Mouse (Mus musculus): ENCODE measurements at regions not wholly inside any gene's neighbourhood (a gene's known extent, or its start where the extent isn't known, plus 50 kb on each side); places are given as distances from the start of the nearest gene placed in this dataset.
A peak's percentile ranks its signal among the peaks of the same experiment; 100 is the strongest.

GRCm38 (mm10) chr3:61064720-61065119, 62.1 kb downstream of the P2ry1 start:
- no peak for DNase-seq (ENCODE audit: low spot score)

- DNase-seq (ENCODE audit: low spot score): no peak
These were observed 64.5 kb downstream of the P2ry1 start for GRCm38 (mm10) chr3:61067067-61067466.

DNA sequence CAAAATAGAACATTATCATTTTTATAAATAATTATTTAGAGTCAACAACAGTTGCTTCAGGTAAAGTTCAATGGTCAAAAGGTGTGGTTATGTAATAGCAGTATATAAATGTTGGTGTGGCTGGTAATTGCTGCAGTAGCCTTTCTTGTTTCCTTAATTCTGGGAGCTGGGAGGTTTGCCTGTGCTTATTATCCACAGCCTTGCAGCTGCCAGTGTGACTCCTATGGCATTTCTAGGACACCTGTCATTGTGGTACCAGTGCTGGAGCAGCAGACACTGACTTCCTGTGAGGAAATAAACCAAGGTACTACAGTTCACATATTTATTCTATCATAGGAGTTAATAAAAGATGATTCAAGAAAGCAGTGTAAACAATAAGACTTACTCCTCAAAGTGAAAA, 65.6 kb downstream of the P2ry1 start:
- no peak for DNase-seq (ENCODE audit: low spot score)

- no peak for DNase-seq (ENCODE audit: low spot score)
These were observed 68.4 kb downstream of the P2ry1 start for GRCm38 (mm10) chr3:61071041-61071440.

GRCm38 (mm10) chr3:61072330-61072729, 69.7 kb downstream of the P2ry1 start:
- DNase-seq (ENCODE audit: low spot score): no peak

- DNase-seq (ENCODE audit: low spot score): no peak
These were observed 70.5 kb downstream of the P2ry1 start for GRCm38 (mm10) chr3:61073103-61073502.

DNA sequence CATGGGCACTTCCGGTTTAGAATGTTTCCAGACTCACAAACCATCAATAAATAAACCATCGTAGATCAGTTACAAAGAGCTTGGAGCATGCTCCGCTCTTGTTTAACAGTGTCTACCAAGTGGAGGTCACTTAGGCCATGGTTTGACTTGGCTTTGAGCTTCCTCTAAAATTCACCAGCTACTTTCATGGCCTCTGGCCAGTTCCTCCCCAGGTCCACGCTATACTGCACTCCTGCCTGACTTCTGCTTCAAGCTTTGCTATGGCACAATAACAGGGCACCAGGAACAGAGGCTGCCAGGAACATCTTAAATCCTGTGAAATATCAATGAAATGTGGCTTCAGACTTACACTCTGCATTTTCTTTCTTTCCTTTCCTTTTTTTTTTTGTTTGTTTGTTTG, 71.2 kb downstream of the P2ry1 start:
- DNase-seq (ENCODE audit: low spot score): no peak

GRCm38 (mm10) chr3:61075839-61076238, 73.2 kb downstream of the P2ry1 start:
- no peak for DNase-seq (ENCODE audit: low spot score)

- no peak for DNase-seq (ENCODE audit: low spot score)
These were observed 87.3 kb downstream of the P2ry1 start for GRCm38 (mm10) chr3:61089931-61090330.

DNA sequence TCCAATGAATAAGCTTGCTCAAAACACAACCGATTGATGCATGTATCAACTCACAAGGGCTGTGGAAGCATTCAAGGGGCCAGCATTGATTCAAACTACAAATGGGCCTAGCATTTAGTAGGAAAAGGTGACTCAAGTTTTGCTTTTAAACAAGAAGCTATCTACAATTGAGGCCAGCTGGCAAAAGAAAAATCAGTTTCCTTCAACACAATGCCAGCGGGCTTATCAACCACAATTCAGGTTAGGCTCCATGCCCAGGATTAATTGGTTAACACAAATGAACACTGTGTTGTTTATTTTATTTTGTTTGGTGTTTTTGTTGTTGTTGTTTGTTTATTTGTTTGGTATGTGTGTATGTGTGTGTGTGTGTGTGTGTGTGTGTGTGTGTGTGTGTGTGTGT, 89.4 kb downstream of the P2ry1 start:
- no peak for DNase-seq (ENCODE audit: low spot score)

- DNase-seq (ENCODE audit: low spot score): no peak
These were observed 113.8 kb downstream of the P2ry1 start for GRCm38 (mm10) chr3:61116364-61116763.

DNA sequence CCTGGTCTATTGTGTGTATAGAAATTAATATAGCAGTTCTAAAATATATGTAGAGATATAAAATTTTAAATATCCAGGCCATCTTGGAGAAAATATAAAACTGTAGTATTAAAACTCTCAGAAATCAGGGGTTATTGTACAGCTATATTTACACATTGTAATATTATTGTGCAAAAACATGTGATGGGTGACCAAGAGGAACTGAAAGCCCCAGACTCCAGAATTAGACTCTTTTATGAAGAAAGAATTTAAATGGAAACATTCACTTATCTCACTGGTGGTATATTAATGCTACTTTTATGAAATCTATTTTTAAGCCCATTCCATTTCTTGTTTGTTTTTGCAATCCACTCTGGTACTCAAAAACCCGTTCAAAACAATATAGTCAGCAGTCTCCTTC, 130.5 kb downstream of the P2ry1 start:
- DNase-seq (ENCODE audit: low spot score): no peak

DNA sequence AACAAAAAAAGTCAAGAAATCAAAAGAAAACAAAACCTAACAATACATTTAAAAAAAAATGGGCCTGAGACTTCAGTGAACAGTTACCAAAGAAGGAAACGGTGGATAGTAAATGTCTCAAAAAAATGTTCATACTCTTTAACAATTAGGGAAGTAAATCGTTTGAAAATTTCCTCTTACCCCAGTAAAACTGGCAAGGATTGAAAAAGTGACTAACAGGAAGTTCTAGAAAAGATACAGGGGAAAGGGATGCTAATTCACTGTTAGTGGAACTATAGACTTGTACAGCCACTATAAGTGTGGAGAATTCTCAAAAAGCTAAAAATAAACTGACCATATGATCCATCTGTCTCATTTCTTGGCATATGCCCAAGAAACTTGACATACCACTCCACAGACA, 151.5 kb downstream of the P2ry1 start:
- no peak for DNase-seq (ENCODE audit: low spot score)

- no peak for DNase-seq (ENCODE audit: low spot score)
These were observed 157.2 kb downstream of the P2ry1 start for GRCm38 (mm10) chr3:61159811-61160210.

DNA sequence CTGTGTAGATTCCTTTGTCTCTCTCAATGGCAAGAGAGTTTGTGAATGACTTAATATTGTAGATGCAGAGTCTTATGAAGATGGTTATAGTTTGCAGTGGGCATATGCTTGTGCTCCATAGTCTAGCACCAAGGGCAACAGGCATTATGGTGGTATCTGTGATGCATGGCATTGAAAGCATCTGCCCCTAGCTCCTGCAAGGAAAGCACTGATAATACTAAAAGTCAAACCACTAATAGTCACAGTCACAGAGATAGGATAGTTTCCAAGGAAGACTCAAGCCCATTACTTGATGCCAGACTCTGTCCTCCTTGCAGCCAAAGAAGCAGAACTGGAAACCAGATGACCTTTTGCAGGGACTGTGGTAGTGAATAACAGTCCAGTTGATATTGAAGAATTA, 158.8 kb downstream of the P2ry1 start:
- DNase-seq (ENCODE audit: low spot score): no peak

DNA sequence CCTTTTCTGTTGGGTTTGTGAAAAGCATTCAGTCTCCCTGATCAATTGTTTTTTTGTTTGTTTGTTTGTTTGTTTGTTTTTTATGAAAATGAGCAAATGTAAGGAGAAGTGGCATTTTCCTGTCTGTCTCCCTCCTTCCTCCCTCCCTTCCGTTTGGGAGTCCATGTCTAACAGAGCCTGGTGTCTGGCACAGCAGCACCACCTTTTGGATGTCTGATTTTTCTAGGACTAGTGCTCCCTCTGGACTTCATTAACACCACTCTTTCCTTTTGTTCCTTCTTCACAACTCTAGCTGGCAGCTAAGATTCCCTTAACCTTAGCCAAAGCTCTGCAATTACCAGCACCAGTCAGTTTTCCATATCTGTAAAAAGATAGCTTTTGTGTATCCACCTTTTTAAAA, 175.6 kb upstream of the Rap2b start:
- no peak for DNase-seq (ENCODE audit: low spot score)

GRCm38 (mm10) chr3:61188662-61189061, 172.8 kb upstream of the Rap2b start:
- DNase-seq (ENCODE audit: low spot score): no peak

- no peak for DNase-seq (ENCODE audit: low spot score)
These were observed 144.9 kb upstream of the Rap2b start for GRCm38 (mm10) chr3:61216562-61216961.

DNA sequence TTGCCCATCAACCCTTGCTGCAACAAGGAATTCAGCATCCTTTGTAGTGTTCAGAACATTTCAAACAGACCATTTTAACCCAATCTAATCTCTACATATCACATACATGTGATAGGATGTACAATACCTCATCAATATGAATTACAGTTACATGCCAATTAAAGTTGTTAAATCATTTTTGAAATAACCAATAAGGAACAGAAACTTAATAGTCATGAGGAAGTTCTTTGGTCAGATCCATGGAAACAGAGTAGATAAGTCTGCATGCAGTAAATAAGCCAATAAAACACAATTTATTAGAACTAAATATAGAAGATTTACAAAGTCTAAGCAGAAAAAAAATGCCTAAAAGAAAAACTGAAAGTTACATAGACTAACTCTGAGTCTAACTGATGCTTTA, 136.9 kb upstream of the Rap2b start:
- DNase-seq (ENCODE audit: low spot score): no peak

DNA sequence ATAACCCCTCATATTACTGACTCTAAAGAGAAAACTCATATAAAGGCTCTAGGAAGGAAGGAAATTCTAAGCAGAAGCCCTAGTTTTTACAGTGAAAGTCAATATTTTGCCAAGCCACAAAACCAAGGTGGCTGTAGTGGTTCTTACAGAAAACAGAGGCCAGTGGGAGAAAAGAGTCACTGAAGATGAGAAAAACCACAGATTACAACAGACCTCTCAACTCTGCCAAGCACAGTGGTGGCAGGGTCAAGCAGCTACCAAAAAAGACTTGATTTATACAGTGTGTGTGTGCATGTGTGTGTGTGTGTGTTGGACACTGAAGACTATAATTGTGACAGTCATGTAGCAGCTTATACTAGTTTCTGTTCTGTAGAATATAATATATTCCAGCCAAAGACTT, 136.4 kb upstream of the Rap2b start:
- no peak for DNase-seq (ENCODE audit: low spot score)

- no peak for DNase-seq (ENCODE audit: low spot score)
These were observed 120.1 kb upstream of the Rap2b start for GRCm38 (mm10) chr3:61241380-61241779.

DNA sequence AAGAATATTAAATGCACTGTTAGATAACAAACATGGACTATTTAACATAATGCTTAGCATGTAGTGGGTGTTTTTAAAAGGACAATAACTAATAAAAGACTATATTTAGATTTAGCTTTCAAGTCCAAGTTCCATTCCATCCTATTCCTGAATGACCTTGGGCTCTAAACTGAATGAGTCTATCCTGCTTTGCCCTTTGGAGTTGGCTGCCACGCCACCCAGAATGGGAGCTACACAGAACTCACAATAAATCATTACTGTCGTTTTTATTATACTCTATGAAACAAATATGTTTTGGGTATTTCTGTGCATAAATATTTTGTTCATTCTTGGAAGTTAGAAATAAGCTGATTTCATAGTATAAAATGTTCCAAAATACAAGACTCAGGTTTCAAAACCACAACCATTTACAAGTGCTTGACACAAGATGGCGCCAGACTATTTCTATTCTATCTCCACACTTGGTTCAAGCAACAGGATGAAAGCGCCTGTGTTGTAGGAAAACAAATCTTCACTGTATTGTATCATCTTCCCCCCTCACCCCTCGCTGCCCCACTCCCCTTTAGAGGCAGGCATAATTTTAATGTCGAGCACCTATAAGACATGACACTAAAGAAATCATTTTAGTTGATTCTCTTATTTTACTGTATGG, 117.4 kb upstream of the Rap2b start:
- peak; percentile 24 for DNase-seq (ENCODE audit: low spot score)

DNA sequence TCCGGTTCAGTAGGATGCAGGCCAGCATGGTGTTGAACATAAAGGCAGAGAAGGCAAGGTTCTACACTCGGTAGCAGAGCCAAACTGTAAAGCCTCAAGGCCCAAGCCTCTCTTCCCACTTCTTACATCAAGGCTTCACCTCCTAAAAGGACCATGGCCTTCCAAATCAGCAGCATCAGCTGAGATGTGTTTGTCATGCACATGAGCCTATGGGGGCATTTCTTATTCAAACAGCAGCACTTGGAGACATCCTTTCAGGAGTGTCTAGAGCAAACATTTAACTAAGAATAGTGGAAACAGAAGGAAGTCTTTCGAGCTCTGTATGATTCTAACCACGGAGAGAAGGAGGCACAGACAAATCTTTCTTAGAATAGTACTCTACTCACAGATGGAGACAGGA, 115.0 kb upstream of the Rap2b start:
- DNase-seq (ENCODE audit: low spot score): no peak

DNA sequence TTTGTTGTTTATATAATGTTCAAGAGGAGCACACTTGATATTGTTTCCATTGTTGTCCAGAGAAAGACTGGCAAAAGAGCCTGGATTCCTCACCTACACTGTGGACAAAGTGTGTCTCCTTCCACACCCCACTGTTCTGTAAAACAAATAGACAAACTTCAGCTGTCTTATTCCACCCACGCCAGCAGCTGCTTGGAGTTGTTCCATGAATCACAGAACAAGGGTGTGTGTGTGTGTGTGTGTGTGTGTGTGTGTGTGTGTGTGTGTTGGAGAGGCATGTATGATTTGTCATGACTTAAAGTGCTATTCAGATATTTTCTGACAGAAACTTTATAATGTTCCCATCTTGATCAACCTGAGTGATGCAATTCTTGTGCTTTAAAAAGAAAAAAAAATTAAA, 114.1 kb upstream of the Rap2b start:
- no peak for DNase-seq (ENCODE audit: low spot score)

DNA sequence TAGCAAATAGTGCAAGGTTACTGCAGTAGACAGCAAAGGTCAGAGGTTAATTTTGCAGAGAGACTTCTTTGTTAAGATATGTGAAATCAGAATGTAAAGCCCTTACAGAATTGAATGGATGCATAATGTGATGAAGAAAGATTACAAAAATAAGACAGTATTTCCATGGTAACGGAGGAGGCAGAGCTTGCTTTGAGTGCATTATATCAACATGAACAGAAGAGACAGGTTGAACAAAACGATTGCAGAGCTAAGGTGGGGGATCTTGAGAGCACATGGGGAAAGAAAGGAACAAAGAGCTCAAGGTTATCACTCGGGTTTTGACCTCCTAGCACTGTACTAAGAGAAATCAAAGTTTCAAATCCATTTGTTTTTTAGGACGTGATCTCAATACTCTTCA, 106.2 kb upstream of the Rap2b start:
- no peak for DNase-seq (ENCODE audit: low spot score)
